Mouse (Mus musculus): ENCODE measurements around the gene Kifap3.
"Not testable (repeated sequence)": the region's sequence is repeated elsewhere in the genome, so short reads cannot be mapped to it uniquely, and the experiment has no call there.

The Kifap3 gene

DNA sequence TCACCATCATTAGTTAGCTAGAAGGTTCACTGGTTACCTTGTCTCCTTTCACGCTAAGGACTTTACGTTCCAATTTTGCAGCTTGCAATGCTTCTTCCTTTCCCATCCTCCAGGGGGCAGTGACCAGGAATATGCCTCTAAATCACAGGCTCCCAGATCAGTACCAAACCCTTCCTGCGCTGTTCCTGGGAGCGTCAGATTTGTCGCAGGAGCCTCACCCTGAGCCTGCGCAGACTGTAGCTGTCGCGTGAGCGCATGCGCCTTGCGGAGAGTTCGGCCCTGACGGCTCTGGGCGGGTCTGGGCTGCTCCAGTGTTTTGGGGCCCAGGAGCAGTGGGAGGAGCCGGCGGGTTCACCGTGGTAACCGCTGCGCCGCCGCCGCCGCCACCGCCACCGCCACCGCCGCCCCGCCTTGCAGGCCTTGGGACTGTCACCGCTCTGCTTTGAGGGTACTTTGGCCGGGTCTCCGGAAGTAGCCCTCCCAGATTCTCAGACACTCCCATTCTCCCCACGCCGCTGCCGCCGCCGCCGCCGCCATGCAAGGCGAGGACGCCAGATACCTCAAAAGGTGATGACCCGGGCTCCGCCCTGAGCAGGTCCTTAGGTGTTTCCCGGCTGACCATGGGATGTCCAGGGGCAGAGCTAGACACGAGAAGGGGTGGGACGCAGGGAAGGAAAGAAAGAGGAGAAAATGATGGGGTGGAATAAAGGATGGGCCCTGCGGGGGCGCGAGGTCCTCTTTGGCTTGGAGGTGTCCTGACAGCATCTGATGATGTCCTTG, at the start of gene Kifap3:
Kifap3 (plus strand) TSS at position 248 of the 780 bp plus-strand sequence.
- peak; percentile 97 for DNase-seq (ENCODE audit: low spot score)

DNA sequence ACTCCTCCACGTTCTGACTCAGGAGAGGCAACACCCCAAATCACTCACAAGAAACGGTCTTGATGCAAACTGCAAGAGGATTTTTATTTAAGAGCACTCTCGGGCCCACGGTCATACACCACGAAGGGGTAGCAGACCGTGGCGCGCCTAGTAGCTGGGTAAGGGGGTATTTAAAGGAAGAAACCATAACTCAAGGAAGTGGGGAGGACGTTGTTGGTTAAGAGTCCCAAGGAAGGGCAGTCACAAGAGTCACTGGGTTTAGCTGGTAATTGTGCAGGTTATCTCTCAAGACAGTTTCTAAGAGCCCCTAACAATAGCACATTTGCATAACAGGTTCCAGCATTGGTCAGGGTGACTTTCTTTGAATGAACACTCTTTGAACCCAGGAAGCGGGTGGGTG, 48.2 kb upstream of the Kifap3 start:
- DNase-seq (ENCODE audit: low spot score): not testable (repeated sequence)

- no peak for DNase-seq (ENCODE audit: low spot score)
These were observed 42.7 kb upstream of the Kifap3 start for GRCm38 (mm10) chr1:163736441-163737238.

DNA sequence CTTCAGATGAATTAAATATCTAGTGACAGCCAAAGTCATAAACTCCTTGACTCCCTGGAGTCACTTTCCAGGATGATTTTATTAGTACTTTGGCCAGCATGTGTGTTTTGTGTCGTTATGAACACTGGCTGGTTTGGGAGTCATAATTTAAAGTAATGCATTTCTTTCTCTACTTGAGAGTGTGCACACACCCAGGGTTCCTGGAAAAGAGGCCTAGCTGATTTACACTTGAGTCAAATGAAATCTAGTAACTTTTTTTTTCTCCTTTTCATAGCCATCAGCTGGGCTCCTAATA, 42.2 kb upstream of the Kifap3 start:
- DNase-seq (ENCODE audit: low spot score): no peak

DNA sequence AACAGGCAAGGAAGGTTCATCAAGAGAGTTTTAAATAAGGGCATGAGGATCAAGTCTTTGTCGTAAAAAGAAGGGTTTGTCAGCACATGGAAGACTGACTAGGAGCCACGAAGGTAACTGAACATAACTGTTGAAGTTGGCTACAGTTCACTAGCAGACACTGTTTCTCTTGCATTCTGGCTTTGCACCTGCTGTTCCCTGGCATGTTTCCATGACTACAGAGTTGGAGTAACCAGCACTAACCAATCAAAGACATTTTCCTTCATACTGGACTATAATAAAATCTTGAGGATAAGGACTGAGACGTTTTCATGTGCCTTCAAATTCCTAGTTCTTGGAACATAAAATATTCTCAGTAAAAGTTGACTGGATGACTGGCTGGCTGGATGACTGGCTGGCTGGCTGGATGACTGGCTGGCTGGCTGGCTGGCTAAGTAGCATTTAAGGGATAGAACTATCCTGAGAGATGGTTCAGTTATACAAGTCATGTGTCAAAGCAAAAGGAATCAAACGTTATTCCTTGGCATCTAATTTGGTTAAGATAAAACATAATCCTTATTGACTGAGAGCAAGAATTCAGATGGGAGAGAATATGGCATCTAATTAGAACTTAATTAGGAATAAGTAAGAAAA, 27.9 kb upstream of the Kifap3 start:
- DNase-seq (ENCODE audit: low spot score): no peak

GRCm38 (mm10) chr1:163757462-163758207, 21.7 kb upstream of the Kifap3 start:
- DNase-seq (ENCODE audit: low spot score): no peak

- not testable (repeated sequence) for DNase-seq (ENCODE audit: low spot score)
These were observed 4.2 kb downstream of the Kifap3 start for GRCm38 (mm10) chr1:163783577-163783976.

DNA sequence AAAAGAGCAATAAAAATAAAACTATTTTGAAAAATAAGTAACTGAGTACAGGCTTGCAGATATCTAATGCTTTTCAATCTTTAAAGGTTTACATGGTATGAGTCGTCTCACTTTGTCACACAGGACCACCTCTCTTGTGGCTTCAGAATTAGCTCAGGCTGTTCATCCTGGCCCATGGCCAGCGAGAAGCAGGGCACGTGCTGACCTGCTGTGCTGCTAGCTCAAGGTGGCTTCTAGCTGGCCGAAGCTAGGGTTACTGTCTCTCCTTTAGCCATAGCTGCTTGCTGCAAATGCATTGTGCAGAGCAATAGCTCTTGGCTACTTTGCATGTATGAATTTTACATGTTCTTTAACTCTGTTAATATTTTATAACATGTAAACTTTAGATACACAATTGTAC, 42.0 kb downstream of the Kifap3 start:
- DNase-seq (ENCODE audit: low spot score): no peak

DNA sequence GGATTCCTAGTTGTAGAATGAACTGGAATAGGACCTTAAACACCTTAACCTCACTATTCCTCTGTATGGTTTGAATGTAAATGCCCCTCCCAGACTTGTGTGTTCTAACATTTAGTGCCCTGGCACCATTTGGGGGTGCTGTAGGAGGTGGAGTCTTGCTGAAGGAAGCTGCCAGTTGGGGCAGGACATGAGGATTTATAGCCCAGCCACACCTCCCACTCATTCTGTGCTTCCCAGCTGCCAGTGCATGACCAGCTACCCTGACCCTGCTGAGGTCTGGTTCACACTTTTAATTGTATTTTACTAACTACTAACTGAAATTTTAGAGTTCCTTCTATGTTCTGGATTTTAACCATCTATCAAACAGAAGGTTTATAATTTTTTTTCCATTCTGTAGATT, 50.1 kb downstream of the Kifap3 start:
- DNase-seq (ENCODE audit: low spot score): no peak

GRCm38 (mm10) chr1:163834066-163834465, 54.7 kb downstream of the Kifap3 start:
- no peak for DNase-seq (ENCODE audit: low spot score)

GRCm38 (mm10) chr1:163835062-163835461, 55.7 kb downstream of the Kifap3 start:
- no peak for DNase-seq (ENCODE audit: low spot score)

GRCm38 (mm10) chr1:163838482-163838881, 59.1 kb downstream of the Kifap3 start:
- DNase-seq (ENCODE audit: low spot score): not testable (repeated sequence)

- no peak for DNase-seq (ENCODE audit: low spot score)
These were observed 61.2 kb downstream of the Kifap3 start for GRCm38 (mm10) chr1:163840555-163840954.

DNA sequence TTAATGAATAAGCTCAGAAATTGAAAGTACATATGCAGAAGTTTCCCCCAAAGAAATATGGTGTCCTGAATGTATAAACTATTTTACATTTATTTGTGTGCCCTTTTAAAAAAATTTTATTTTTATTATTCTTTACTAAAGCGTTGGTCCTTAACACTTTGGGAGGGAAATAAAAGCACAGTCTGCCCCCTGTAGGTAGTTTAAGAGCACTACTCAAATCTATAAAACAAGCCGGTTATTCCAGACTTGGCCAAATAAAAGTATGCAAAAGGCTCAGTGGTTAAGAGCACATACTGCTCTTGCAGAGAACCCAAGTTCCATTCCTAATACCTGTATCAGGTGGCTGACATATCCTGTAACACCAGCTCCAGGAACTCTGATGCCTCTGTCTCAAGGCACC, 62.9 kb downstream of the Kifap3 start:
- DNase-seq (ENCODE audit: low spot score): no peak

- DNase-seq (ENCODE audit: low spot score): no peak
These were observed 64.5 kb downstream of the Kifap3 start for GRCm38 (mm10) chr1:163843899-163844298.

DNA sequence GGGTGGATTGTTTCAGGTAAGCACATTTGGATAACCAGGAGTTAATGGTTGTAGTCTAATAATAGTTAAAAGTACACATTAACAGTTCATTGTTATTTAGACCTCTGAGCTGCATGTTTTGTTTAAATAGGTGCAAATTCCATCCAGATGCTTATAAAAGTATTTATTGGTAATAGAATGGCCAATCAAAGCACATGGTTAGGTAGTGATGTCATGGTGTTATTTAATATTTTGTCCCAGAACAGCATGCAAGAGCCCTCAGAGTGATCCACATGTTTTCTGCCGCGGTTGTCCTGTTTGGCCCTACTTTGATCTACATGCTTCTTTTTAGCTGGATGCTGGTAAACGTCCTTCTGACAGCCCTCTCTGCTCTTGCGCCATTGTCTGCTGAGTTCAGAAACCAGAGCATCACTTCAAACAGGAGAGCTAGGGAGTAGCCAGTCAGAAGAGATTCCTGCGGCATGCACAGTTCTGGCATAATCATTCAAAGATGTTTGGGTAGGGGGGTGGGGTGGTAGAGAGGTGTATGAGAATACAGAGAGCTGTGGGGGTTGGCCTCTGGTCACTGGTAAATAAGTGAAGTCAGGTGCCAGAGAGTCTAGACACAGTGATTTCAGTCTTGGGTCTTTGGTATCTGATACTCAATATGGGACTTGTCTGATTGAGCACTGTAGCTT, 73.6 kb downstream of the Kifap3 start:
- peak; percentile 18 for DNase-seq (ENCODE audit: low spot score)

DNA sequence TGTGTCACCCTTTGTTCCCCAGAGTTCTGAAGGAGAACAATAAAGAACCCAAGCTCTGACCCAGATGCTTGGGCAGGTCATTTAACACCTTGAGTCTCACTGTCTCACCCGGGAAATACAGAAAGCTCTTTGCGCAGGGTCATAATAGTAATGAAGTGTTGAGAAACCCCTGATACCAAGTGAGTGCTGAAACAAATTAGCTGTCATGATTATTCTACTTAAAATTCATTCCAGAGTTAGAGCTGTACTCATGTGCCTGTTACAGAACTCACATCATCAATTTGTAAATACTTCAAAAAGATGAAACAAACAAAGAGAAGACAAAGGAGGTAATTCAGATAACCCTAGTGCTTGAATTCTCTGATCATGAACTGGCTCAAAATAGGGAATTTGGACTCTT, 79.0 kb downstream of the Kifap3 start:
- DNase-seq (ENCODE audit: low spot score): no peak

- no peak for DNase-seq (ENCODE audit: low spot score)
These were observed 82.2 kb downstream of the Kifap3 start for GRCm38 (mm10) chr1:163861538-163861937.

DNA sequence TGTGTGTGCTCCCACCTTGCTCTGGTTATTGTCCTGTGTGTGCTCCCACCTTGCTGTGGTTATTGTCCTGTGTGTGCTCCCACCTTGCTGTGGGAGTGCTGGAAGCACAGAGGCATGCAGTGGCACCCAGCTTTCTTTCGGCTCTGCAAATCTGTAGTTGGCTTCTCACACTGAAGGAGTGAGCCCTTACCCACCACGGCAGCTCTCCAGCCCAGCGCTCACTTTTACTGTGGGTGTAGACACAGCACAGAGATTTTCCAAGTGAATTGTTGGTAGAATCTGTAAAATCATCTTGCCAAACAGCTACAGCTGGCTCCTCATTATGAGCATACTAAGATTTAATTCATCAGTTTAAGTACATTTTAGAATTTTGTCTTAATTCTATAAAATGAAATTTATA, 93.8 kb downstream of the Kifap3 start:
- no peak for DNase-seq (ENCODE audit: low spot score)

DNA sequence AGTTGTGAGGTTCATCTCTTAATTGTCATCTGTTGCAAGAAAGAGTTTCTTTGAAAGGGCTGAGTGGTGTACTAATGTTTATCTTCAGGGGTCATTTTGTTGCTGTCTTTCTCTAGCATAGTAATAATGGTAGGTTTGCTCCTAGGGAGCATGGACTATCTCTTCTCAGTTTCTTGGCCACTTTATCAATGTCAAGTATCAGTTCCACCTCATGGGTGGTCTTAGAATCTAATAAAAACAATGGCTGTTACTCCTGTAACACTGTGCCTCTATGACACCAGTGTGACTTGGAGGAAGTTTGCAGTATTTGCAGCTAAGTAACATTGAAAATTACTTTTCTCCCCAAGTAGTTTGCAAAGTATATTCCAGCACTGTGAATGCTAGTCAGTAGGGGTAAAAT, 110.2 kb downstream of the Kifap3 start:
- DNase-seq (ENCODE audit: low spot score): no peak

DNA sequence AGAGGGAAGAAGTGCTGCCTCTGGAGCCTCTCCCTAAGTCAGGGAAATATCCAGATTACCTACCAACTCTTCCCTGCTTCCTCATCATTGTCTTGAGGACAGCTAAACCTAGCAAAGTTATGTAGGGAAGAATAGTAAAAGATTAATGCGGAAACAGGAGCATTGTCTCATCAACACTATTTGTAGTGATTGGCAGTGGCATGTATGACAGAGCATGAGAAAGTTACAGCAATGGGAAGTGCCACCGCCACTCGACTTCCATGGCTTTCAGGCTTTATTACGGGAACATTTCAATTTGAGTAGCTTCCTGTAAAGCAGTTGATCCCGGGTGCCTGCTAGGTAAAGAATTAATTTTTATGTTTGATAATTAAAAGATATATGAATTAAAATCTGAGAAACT, 113.9 kb downstream of the Kifap3 start:
- DNase-seq (ENCODE audit: low spot score): no peak

Measured in yolk sac, embryonic 10.5 days (tissue).